Mouse (Mus musculus): ENCODE results near the gene Rhof.

DNA sequence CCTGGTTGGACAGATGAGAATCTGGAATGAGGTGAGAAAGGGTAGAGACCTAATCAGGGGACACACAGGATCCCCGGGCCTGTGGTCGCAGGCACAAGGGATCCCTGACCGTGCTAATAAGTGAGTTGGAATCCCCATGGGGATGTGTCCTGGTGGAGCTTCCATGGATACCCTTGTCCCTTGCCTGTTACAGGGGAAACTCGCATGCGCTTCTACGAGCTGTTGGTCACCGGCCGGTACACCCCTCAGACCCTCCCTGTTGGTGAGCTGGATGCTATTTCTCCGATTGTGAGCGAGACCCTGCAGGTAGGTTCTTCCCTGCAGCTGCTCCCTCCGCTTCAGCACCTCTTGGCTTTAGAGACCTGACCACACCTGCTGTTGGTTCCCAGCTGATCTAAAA, 13.9 kb upstream of the Rhof start:
- no peak for TF ChIP-seq CTCF (conservative IDR thresholded peaks at IDR 0.05; ENCODE audit: insufficient read depth, insufficient read length, low read depth, low read length)
- TF ChIP-seq POLR2A (IDR thresholded peaks at IDR 0.05; ENCODE audit: low read depth, low read length) = no peak

Data from kidney, adult 2 months (tissue).